Mouse (Mus musculus) heart, embryonic 12.5 days (tissue): ENCODE results near the gene Cdk14. TPM values are rescaled to one million over a fixed set of nuclear protein-coding genes. Genes with fewer than 3 reads are reported as not detected.
A peak's percentile ranks its signal among the peaks of the same experiment; 100 is the strongest.

Source experiments
- ATAC-seq: fragments of 200-750 bp; cut with Nextera tagmentation; 2 replicates; pipeline ENCODE4 v1.8.0; 2017; ENCODE audit warnings: moderate TSS enrichment, moderate library complexity; ENCODE audit not compliant: insufficient number of reproducible peaks, low FRiP score
- H3K27ac ChIP-seq: fragments of 300-500 bp; sonication (generic); 2 replicates; pipeline ENCODE4 v1.5.1; 2016; ENCODE audit warnings: mild to moderate bottlenecking, moderate library complexity; ENCODE audit not compliant: poor library complexity, severe bottlenecking
- H3K27me3 ChIP-seq: fragments of 300-500 bp; sonication (generic); replicated peaks from 2 replicates; pipeline ENCODE4 v1.6.1; 2016; ENCODE audit warnings: mild to moderate bottlenecking, moderate library complexity
- H3K36me3 ChIP-seq: fragments of 300-500 bp; sonication (generic); 2 replicates; pipeline ENCODE4 v1.6.1; 2016; ENCODE audit warnings: mild to moderate bottlenecking, moderate library complexity
- H3K4me1 ChIP-seq: fragments of 300-500 bp; sonication (generic); replicated peaks from 2 replicates; pipeline ENCODE4 v1.6.1; 2016; ENCODE audit warnings: mild to moderate bottlenecking
- H3K4me2 ChIP-seq: fragments of 300-500 bp; sonication (generic); 2 replicates; pipeline ENCODE4 v1.6.1; 2016; ENCODE audit warnings: mild to moderate bottlenecking, moderate library complexity
- H3K4me3 ChIP-seq: fragments of 300-500 bp; sonication (generic); 2 replicates; pipeline ENCODE4 v1.5.1; 2016; ENCODE audit warnings: mild to moderate bottlenecking
- H3K9ac ChIP-seq: fragments of 300-500 bp; sonication (generic); 2 replicates; pipeline ENCODE4 v1.6.1; 2016; ENCODE audit warnings: mild to moderate bottlenecking, moderate library complexity
- H3K9me3 ChIP-seq: fragments of 300-500 bp; sonication (generic); replicated peaks from 2 replicates; pipeline ENCODE4 v1.6.1; 2016; ENCODE audit warnings: mild to moderate bottlenecking, moderate library complexity
- WGBS: fragments of 180-500 bp; shearing (Covaris S2); methylation state at CpG from one replicate; pipeline ENCODE4 v1.1.7; 2016; 5-methylcytosine and 5-hydroxymethylcytosine counted together
- polyA plus RNA-seq: library from polyadenylated mRNA; unstranded; fragments of >200 nt; fragmentation: Nextera tagmentation; extraction: Ambion mirVana; gene quantifications from 2 replicates; pipeline ENCODE4 v1.2.1, GENCODE M21; 2016

Gene Cdk14
- polyA plus RNA-seq, 1 experiment from 2014 or later = 20.4 TPM

- no peak for ATAC-seq
- WGBS = 77% methylated on average over 1 of the region's 1 CpGs
- Histone ChIP-seq H3K27me3 (no peaks in the 10 kb centered on the region), H3K4me2 (no peak overlapping the region), H3K4me1 (no peaks in the 10 kb centered on the region; the same call in 1 of the 2 replicates), H3K9me3 (no peaks in the 10 kb centered on the region), H3K4me3 (no peak overlapping the region), H3K27ac (no peak overlapping the region), H3K9ac (no peak overlapping the region), H3K36me3 (no peaks in the 10 kb centered on the region)
These were observed 446.7 kb downstream of the Cdk14 start for GRCm38 (mm10) chr5:4973408-4973807.

DNA sequence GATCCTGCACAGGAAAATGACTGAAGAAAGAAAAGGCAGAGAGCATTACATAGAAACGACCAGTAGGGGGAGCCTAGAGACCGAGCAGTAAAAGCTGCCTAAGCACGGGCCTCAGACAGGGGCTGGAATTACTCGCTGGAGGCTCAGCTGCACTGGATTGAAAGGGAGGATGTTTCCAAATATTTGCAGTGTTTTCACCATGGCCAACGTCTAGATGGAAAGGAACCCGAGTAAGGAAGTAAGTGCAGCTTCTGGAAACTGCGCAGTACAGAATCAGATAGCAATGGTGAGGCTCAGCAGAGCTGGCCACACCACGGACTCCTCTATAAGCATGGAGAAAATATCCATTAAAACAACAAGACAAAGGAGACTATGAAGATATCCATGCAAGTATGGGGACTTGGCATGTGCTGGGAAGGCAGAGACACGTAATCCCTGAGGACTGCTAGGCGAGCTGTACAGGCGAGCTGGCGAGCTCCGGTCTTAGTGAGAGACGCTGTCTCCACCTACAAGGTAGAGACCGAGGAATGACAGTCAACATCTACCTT lies 458.0 kb downstream of the Cdk14 start:
- Histone ChIP-seq H3K4me2 (no peak overlapping the region), H3K27me3 (no peaks in the 10 kb centered on the region), H3K9ac (no peak overlapping the region), H3K27ac (no peak overlapping the region), H3K9me3 (no peaks in the 10 kb centered on the region), H3K4me1 (peaks cover 21% of the 10 kb centered on the region), H3K4me3 (no peak overlapping the region), H3K36me3 (no peaks in the 10 kb centered on the region)
- peak; percentile 57 for ATAC-seq
- 50% methylated on average over 15 of the region's 15 CpGs for WGBS

DNA sequence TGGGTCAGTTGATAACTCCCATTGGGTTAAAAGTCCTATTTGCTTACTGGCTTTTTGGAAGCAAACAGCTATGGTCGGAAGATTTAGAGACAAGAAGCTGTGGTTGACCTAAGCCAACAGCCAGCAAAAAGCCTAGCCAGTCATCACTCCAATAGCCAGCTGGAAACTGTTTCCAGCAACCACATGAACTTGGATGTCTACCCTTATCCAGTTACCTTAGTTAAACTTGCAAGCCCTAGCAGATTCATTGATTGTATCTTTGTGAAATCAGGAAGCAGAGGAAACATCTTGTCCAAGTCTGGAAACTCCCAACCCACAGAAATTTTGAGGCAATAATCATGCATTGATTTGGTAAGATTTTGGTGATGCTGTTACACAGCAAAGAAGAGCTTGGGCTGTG lies 458.5 kb downstream of the Cdk14 start:
- 93% methylated on average over 1 of the region's 1 CpGs for WGBS
- Histone ChIP-seq H3K27me3 (no peaks in the 10 kb centered on the region), H3K27ac (no peak overlapping the region), H3K4me1 (peaks cover 23% of the 10 kb centered on the region), H3K9me3 (no peaks in the 10 kb centered on the region), H3K4me2 (no peak overlapping the region), H3K9ac (no peak overlapping the region), H3K4me3 (no peak overlapping the region), H3K36me3 (no peaks in the 10 kb centered on the region)
- no peak for ATAC-seq

- H3K27ac ChIP-seq = no peak overlapping the region
- no peak for ATAC-seq
- no peaks in the 10 kb centered on the region for H3K36me3 ChIP-seq
- no peak overlapping the region for H3K4me3 ChIP-seq
- H3K9ac ChIP-seq = no peak overlapping the region
- H3K27me3 ChIP-seq = no peaks in the 10 kb centered on the region
- peak overlapping the region; percentile 31; the same call in 1 of the 2 replicates for H3K4me2 ChIP-seq
- H3K9me3 ChIP-seq = no peaks in the 10 kb centered on the region
- H3K4me1 ChIP-seq = peaks cover 26% of the 10 kb centered on the region
- WGBS = 30% methylated on average over 5 of the region's 5 CpGs
These were observed 460.7 kb downstream of the Cdk14 start for GRCm38 (mm10) chr5:4959446-4959845.

DNA sequence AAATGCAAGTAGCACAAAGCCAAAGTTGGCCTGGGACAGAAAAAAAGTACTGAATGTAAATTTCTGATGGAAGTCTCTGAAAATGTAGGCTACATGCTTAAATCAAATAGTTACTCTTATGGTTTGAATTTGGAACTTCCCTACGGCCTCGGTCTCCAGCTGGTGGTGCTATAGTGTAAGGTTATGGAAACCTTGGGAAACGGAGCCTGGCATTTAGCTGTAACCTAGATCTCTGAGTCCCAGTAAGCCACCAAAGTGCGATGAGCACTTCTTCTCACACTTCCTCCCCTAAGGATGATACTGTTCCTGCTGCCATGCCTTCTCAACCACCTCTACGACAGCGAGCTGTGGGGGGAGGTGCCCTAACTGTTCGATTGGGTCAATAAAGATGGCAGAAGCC lies 464.1 kb downstream of the Cdk14 start:
- WGBS = 71% methylated on average over 7 of the region's 7 CpGs
- Histone ChIP-seq H3K27ac (no peak overlapping the region), H3K4me1 (peaks cover 26% of the 10 kb centered on the region), H3K9me3 (no peaks in the 10 kb centered on the region), H3K4me3 (no peak overlapping the region), H3K36me3 (no peaks in the 10 kb centered on the region; the same call in 1 of the 2 replicates), H3K9ac (no peak overlapping the region), H3K27me3 (no peaks in the 10 kb centered on the region), H3K4me2 (no peak overlapping the region)
- no peak for ATAC-seq

GRCm38 (mm10) chr5:4955392-4955791 lies 464.7 kb downstream of the Cdk14 start:
- ATAC-seq = no peak
- no peaks in the 10 kb centered on the region; the same call in 1 of the 2 replicates for H3K36me3 ChIP-seq
- WGBS = 78% methylated on average over 2 of the region's 2 CpGs

DNA sequence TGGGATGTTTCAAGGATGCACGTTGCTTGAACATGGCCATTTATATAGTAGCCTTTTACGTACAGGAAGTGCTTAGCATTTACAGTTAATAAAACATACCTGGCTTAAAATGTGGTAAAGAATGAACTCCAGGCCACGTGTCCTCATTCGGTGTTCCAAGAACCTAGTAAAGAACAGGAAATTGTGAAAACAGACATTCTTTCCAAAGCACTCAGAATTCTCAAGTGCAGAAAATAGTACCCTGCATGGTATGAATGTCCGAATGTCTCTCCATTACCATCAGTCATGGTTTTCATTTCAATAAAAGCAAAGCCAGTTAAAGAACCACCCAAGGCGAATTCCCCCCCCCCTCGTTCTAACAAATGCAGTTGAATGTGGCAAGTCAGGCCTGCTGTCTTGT lies 470.7 kb downstream of the Cdk14 start:
- no peak for ATAC-seq
- Histone ChIP-seq H3K27ac (no peak overlapping the region), H3K9me3 (no peaks in the 10 kb centered on the region), H3K4me1 (peaks cover 16% of the 10 kb centered on the region), H3K27me3 (no peaks in the 10 kb centered on the region), H3K4me3 (no peak overlapping the region), H3K36me3 (no peaks in the 10 kb centered on the region; the same call in 1 of the 2 replicates), H3K4me2 (no peak overlapping the region), H3K9ac (no peak overlapping the region)
- 60% methylated on average over 7 of the region's 7 CpGs for WGBS

More at GRCm38 (mm10) chr5:4955392-4955791, 464.7 kb downstream of the Cdk14 start:
- Histone ChIP-seq H3K4me2 (no peak overlapping the region), H3K27me3 (no peaks in the 10 kb centered on the region), H3K9me3 (no peaks in the 10 kb centered on the region), H3K4me1 (peaks cover 29% of the 10 kb centered on the region), H3K9ac (no peak overlapping the region), H3K27ac (no peak overlapping the region), H3K4me3 (no peak overlapping the region)

DNA sequence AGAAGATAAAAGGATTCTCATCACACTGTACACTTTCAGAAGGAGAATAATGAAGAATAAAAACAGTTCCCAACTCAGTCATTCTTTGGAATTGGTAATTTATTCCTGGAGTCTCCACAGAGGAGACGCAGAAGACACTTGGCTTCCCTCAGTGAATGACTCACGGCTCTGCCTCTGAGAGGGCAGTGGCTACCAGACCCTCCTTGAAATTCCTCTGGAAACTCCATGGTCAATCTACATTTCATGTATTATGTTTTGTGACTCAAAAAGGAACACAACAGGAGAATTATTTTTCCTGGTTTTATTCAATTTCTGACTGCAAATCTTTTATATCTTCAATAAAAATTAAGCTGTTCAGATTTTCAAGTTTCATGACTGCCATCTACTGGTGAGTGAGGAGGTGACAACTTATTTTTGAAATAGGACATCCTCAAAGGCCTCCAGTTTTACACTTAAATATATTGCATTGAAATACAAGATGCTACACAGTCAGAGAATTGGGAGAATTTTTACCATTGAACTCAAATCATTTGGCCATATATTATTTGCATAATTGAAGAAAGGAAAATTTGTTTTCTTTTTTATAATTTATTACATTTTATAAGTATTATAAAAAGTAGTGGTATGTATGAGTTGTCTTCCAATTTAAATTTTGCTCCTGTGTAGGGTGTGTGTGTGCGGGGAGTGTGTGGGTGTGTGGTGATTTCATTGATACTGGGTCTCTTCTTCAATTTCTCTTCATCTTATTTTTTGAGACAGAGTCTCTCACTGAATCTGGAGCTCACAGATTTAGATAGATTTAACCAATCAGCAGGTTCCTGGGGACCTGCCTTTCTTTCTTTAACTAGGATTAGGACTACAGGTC lies 471.8 kb downstream of the Cdk14 start:
- Histone ChIP-seq H3K4me2 (no peak overlapping the region), H3K27me3 (no peaks in the 10 kb centered on the region), H3K9ac (no peak overlapping the region), H3K4me3 (no peak overlapping the region), H3K9me3 (no peaks in the 10 kb centered on the region), H3K4me1 (peaks cover 16% of the 10 kb centered on the region), H3K36me3 (no peaks in the 10 kb centered on the region; the same call in 1 of the 2 replicates), H3K27ac (no peak overlapping the region)
- WGBS = 49% methylated on average over 3 of the region's 3 CpGs
- ATAC-seq = no peak

- H3K27me3 ChIP-seq = no peaks in the 10 kb centered on the region
- H3K9me3 ChIP-seq = no peaks in the 10 kb centered on the region
- no peak overlapping the region for H3K4me3 ChIP-seq
- 35% methylated on average over 1 of the region's 1 CpGs for WGBS
- no peak overlapping the region for H3K4me2 ChIP-seq
- H3K4me1 ChIP-seq = peaks cover 18% of the 10 kb centered on the region
- no peak overlapping the region for H3K9ac ChIP-seq
- ATAC-seq = no peak
- H3K36me3 ChIP-seq = no peaks in the 10 kb centered on the region
- H3K27ac ChIP-seq = no peak overlapping the region; the same call in 1 of the 2 replicates
These were observed 485.0 kb downstream of the Cdk14 start for GRCm38 (mm10) chr5:4935131-4935530.

DNA sequence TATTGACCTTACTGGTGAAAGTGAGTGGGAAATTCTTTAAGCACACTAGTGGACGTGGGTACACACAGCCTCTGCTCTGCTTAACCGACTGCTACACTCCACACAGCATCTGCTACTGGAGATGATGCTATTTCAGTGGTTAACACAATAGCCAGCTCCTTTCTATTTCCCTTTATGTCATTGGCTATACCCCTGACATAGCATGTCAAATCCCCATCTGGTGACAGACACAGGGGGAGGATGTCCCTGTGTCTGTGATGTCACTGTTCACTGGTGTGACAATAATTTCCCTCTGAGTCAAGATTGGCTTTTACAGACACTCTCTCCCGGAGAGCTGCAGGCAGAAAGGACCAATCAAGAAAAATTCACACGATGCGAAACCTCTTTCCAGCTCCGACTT lies 485.6 kb downstream of the Cdk14 start:
- H3K4me1 ChIP-seq = peaks cover 18% of the 10 kb centered on the region
- H3K27ac ChIP-seq = no peak overlapping the region
- H3K4me3 ChIP-seq = no peak overlapping the region
- no peaks in the 10 kb centered on the region for H3K27me3 ChIP-seq
- H3K36me3 ChIP-seq = no peaks in the 10 kb centered on the region
- no peak overlapping the region for H3K9ac ChIP-seq
- no peak overlapping the region for H3K4me2 ChIP-seq
- no peak for ATAC-seq
- no peaks in the 10 kb centered on the region for H3K9me3 ChIP-seq
- WGBS = 83% methylated on average over 6 of the region's 6 CpGs

- no peak overlapping the region for H3K27ac ChIP-seq
- H3K9ac ChIP-seq = no peak overlapping the region
- no peak overlapping the region for H3K4me2 ChIP-seq
- 34% methylated on average over 8 of the region's 8 CpGs for WGBS
- peaks cover 18% of the 10 kb centered on the region for H3K4me1 ChIP-seq
- no peak for ATAC-seq
- H3K9me3 ChIP-seq = no peaks in the 10 kb centered on the region
- H3K4me3 ChIP-seq = no peak overlapping the region
- no peaks in the 10 kb centered on the region for H3K36me3 ChIP-seq
- no peaks in the 10 kb centered on the region for H3K27me3 ChIP-seq
These were observed 488.5 kb downstream of the Cdk14 start for GRCm38 (mm10) chr5:4931539-4932143.
